Mouse (Mus musculus) common myeloid progenitor, adult 5-6 weeks (primary cell): Measurements from ENCODE around the gene Terb2. TPM values are rescaled to one million over a fixed set of nuclear protein-coding genes. Genes with fewer than 3 reads are reported as not detected.

Experiments used
- ATAC-seq: replicated peaks from 2 replicates; pipeline ENCODE4 v1.8.0; 2016; ENCODE audit warnings: low read depth, mild to moderate bottlenecking, moderate TSS enrichment, inconsistent platforms; ENCODE audit not compliant: poor library complexity, severe bottlenecking
- total RNA-seq: library from RNA; stranded (forward); fragments of 200-1000, 187-1606 nt; gene quantifications from 2 replicates; pipeline ENCODE4 v1.2.3, GENCODE M21; 2017

Gene Terb2
- not detected in 2 replicates for total RNA-seq

DNA sequence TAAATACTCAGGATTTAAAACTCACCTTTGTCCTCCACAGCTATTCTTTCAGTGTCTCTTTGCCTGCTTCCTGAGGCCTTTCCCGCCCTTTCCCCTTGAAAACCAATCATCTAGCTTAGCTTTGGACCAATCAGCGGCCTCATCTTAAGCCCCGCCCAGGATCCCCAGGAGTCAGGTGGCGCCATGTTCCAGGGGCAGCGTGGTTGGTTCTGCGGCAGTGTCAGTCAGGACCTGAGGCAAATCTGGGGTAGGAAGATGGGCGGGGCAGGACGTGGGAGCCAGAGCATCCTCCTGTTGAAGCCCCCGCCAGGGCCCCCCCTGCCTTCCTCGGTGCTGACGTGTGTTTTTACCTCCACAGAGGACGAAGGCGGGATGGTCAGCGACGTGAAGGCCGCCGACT, at the start of gene Terb2, which contains the start of gene Patl2:
TSS of gene Terb2 (plus strand) at position 167 of the 400 bp plus-strand sequence.
TSS of gene Patl2 (minus strand) at position 84 of the 400 bp plus-strand sequence.
- ATAC-seq: no peak

DNA sequence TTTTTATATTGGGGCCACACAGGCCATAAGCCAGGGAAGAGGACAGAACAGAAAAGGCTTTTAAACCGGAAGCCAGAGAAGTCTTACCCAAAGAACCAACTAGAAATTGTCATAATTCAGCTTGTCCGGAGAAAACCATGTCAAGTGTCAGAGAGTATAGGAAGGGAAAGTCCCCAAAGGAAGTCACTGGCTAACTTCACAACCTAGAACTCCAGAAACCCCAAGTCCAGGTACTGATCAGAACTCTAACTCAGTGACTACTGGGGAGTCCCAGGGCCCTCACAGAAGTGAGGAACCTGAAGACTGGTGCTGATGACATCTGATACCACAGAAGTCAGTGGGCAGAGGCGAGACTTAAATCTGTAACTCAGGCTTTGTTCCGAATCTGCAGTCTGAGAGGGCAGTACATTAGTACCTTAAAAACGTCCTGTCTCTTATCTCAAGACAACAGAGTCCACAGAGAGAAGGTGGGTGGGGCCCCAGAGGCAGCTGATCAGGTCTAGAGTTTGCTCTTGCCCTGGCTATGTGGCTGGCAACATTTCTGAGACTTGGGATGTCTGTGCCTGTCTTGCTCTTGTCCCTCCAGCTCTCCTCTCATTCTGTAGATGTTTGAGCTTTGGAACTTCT, 48.1 kb upstream of the Terb2 start:
- ATAC-seq: peak; percentile 96

DNA sequence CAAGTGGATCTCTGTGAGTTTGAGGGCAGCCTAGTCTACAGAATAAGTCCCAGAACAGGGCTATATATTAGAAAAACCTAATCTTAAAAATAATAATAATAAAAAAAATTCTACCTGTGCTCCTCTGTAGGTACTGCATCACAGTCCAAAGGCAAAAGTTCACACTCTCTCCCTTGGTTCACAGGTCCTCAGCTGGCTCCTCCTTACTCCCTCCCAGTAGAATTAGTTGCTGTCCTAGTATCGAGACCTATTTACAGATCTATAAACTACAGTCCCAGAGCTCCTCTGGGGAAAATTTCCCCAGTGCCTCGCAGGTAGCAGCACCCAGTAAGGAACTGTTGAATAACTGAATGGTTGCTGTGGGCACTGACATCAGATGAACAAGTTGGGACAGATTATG, 45.3 kb upstream of the Terb2 start:
- ATAC-seq: no peak

DNA sequence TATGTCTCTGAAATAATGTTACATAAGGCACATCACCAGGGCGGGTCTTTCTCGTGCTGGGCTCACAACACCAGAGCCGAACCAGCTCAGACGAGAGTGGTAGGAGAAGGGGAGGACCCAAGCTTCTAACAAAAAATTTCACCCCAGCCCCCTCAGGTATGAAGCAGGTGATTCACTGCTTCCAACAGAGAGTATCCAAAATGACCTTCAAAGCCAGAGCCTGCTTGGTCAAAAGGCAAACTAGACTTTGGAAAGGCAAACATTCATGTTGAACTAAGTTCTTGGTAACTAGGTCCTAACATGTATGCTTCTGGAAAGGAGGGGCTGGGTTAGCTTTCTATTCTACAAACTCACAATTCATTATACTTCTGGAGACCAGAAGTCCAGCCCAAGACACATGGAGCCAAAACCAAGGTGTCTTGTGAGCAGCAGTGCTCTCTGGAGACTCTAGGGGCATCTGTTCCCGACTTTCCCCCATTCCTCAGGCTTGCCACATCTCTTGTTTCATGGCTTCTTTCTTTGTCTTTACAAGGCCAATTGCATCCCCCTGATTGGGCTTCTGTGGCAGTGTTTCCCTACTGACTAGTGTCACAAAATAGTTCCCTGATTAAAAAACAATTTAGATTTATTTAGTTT, 44.6 kb upstream of the Terb2 start:
- ATAC-seq: peak; percentile 53; the same call in 1 of the 2 replicates

DNA sequence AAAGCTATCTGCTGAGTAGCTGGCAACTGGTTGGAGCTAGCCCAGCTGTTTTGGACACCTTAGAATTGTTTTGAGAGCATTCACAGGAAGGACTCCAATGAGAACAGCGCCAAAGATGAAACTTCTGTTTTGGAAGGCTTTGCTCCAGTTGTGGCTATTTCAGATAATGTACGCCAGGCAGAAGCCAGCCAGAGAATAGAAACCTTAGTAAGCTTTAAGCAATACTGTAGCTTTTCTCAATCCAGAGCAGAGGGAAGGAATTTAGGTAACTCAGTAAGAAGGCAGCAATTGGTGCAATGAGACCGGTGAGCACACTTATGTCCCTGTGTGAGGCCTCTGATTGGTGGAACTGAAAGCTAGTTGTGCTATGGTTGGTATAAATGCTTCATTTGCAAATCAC, 43.0 kb upstream of the Terb2 start:
- ATAC-seq: no peak

DNA sequence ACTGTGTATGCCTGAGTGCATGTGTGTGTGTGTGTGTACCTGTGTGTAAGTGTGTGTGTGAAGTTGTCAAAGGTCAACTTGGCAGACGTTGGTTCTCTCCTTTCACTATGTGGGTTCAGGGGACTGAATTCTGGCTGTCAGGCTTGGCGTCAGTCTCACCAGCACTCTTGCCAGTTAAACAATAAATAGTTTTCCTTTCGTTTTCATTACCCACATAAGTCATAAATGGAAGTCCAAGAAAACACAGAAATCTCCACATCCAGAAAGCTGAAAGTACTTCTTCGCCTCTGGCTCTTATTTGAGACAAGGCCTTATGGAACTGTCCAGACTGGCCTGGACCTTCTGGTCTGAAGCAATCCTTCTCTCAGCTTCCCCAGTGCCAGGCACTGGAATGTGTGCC, 40.3 kb upstream of the Terb2 start:
- ATAC-seq: no peak

DNA sequence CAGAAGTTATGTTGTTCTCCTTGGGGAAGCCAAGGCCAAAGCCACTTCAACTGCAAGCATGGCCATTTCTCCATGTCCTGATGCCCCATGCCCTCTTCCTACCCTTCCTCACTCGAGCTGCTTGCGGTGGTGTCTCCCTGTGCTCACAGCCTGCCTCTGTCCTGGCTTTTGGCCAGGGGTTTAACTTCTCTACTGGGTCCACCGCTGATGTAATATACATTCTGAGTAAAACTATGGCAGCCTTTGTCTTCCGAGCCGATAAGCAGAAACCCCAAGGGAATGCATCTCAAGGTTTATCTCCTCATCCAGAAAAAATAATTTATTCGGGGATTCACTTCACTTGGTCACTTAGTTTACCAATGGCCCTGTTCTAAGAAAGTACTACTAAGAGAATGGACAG, 39.4 kb upstream of the Terb2 start:
- ATAC-seq: peak; percentile 43

DNA sequence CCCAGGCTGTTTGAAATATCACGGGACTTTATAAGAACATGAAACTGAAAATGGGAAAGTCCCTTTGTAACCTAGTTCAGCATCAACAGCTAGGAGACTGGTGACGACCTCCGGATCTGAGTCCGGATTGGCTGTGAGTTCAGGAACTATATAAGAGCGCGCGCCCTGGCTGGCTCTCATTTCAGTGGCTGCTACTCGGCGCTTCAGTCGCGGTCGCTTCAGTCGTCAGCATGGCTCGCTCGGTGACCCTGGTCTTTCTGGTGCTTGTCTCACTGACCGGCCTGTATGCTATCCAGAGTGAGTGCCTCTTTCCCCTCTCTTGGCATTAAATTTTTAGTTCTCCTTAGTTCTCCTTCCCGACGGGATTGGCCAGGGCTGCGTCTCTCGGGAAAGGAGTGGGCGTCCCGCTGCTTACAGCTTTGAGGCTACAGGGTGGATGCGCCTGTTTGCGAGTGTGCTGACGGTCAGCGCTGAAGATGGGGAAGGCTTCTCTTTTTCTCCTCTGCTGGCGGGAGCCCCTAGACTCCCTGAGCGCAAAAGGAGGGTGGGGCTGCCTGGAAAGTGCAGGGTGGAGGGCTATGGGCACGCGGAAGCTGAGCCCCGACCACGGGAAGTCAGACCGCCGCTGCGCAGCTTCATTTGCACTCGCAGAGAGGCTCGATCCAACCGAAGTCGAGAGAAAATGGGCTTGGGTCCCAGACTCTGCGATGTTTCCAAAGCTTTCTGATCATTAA, 38.4 kb upstream of the Terb2 start, which contains the start of gene B2m:
TSS of gene B2m (plus strand) at position 179 of the 734 bp plus-strand sequence.
- ATAC-seq: peak; percentile 83

DNA sequence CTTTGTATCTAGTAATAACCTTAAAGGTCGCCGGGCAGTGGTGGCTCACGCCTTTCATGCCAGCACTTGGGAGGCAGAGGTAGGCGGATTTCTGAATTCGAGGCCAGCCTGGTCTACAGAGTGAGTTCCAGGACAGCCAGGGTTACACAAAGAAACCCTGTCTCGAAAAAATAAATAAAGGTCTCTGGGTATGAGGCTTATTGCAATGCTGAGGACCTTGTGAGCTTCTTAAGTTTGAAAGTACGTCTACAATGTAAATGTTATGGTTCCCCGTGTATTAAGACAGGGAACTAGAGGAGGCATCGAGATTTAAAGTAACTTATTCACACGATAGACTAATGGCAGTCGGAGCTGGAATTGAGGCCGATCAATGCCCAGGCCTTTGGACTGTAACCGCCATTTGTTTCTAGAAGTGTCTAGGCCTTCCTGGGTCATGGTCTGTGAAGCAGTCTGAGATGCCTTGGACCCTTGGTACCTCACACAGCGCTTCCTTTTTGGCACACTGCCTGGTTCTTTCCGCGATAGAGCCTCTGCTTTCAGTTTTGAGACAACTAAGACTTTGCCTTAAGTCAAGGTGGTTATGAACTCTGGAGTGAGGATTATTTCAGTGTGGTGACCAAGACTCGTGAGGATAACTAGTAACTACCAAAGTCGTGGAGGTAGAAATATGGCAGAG, 37.7 kb upstream of the Terb2 start:
- ATAC-seq: peak; percentile 20; the same call in 1 of the 2 replicates

DNA sequence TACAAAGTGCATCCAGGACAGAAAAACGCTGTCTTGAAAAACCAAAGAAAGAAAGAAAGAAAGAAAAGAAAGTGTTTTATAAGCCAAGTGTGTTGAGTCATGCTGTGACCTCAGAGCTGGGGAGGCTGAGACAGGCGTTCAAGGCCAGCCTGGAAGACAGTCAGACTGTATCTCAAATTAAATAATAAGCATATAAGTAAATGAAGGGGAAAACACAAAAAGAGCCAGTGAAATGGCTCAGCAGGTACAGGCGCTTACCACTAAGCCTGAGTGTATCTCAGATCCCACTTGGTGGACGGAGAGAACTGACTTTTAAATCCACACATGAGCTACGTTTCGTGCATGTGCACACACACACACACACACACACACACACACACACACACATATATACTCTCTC, 36.8 kb upstream of the Terb2 start:
- ATAC-seq: no peak

DNA sequence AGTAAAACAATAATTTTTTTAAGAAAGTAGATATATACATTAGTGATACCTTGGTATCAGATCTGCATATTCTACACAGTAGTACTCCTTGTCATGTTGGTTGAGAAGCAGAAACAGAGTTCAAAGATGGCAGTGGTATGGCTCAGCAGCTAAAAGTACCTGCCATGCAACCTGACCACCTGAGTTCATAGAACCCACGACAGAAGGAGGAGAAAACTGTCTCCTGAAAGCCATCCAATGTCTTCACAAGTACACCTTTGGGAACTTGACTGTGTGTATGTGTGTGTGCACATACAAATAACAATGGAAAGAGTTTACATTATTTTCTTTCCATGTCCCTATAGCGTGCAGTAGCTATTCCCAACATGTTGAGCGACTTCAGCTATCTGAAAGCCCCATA, 36.4 kb upstream of the Terb2 start:
- no peak for ATAC-seq

DNA sequence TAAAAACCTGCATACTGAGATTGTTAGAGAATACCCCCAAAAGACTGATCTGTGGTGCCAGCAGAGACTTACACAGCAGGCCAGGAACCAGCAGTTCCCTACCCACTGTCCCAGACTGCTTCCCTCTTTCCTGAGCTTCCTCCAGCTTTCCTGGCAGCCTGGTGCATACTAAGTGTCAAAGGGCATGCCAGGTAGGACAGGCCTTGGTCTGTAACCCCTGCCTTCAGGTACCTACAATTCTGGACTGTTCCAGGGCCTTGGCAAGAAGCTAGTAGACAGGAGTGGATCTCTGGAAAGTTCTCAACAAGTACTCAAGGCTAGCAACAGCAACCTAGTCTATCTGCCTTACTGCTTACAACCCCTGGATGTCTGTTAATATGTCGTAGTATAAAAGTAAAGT, 34.9 kb upstream of the Terb2 start:
- ATAC-seq: no peak

DNA sequence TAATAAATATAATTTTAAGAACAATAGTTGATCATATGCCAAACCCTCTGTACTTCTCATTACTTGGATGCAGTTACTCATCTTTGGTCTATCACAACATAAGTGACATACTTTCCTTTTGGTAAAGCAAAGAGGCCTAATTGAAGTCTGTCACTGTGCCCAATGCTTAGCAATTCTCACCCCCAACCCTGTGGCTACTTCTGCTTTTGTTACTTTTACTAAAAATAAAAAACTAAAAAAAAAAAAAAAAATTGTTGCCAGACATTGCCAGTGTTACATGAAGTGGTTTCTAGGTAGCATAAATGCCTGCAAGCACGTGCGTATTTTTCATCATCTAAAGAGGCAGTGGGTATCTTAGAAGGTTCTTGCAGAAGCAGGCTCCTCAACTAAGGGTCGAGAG, 33.2 kb upstream of the Terb2 start:
- no peak for ATAC-seq

DNA sequence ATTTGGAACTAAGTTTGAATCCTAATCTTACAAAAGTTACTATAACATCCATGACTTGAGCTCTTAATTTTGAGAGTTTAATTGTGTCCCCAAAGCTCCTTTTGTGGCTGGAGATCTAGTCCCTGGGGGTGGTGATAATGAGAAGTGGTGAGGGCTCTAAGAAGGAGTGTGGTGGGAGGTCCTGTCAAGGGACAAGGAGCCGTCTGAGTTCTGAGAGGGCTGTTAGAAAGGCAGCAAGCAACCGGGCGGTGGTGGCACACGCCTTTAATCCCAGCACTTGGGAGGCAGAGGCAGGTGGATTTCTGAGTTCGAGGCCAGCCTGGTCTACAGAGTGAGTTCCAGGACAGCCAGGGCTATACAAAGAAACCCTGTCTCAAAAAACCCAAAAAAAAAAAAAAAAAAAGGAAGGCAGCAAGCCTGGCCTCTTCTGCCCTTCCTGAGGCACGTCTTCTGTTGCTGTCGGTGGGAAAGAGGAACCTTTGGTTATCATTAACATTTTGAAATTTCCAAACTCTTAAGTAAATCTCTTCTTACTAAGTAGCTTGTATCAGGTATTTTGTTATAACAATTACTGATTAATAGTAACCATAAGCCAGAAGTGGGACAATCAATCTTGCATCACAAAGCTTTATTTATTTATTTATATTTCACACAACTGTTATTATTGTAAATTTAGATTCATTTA, 32.2 kb upstream of the Terb2 start:
- 0 out of 2 replicates have a peak, but pooled peaks have one; percentile 27 for ATAC-seq

DNA sequence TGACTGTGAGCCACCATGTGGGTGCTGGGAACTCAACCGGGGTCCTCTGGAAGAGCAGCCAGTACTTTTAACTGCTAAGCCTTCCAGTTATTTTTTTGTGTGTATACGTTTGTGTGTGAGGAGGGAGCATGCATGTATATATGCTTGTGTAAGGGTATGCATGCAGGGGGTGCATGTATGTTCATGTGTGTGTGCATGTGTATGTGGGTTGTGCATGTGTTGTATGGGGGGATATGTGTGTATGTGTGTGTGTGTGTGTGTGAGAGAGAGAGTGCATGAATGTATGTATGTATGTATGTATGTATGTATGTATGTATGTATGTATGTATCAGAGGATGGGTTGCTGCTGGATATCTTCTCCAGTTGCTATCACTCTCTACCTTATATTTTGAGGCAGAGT, 31.6 kb upstream of the Terb2 start:
- ATAC-seq: no peak

DNA sequence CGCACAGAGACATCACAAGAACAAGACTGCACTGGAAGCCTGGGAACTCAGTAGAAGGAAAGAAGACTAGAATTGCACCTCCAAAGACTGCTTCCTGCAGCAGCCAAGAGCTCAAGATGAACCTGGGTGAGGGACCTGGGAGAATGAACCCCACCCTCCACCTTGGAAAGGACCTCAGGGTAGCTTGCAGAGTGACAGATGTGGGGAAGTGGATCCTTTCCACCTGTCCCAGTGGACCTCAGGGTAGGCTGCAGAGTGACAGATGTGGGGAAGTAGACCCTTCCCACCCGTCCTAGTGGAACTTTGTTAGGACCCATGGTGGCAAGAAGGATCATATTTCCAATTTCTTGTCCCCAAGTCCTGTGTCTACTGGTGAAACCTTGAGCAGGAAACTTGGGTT, 30.8 kb upstream of the Terb2 start:
- ATAC-seq: no peak

DNA sequence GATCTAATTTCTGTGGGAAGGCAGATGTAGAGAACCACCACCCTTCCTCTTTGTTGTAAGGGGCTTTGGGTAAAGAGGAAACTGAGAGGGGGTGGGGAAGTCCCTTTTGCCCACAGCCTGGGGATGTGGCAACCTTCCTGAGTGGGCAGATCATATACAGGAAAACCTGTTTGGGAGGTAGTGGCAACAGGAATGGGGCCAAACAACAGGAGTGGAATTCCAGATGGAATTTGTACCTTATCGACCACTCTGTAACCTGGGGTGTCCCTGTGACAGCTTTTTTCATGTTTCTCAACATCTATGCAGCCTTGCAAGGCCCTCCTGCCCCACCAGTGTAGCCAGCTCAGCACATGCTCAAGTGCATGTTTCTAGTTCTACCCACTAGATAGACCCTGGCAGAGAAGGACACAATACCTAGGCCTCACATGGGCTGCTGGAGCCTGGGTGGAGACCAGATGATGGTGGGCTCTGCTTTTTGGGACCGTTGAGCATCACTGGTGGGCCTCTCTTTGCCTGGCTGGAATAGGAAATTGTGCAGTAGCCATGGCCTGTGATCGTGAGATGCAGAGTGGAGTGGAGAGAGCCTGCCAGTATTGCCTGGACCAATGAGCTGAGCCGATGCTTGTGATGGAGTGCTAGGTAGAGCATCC, 29.9 kb upstream of the Terb2 start:
- ATAC-seq: peak; percentile 62

DNA sequence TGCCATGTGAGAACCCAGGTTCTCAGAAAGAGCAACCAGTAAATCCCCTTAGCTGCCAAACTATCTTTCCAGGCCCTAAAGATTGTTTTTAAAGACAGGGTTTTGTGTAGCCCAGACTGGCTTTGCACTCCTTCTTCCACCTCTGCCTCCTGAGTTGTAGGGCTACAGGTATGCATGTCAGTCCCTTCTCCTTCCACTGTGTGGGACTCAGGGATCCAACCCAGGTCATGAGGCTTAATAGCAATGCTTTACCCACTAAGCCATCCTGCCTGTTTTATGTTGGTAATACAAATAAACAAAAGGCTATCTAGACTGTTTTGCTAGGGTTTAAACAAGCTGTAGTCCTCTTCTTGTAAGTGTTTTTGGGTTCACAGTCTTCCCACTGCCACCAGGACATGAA, 28.5 kb upstream of the Terb2 start:
- no peak for ATAC-seq

DNA sequence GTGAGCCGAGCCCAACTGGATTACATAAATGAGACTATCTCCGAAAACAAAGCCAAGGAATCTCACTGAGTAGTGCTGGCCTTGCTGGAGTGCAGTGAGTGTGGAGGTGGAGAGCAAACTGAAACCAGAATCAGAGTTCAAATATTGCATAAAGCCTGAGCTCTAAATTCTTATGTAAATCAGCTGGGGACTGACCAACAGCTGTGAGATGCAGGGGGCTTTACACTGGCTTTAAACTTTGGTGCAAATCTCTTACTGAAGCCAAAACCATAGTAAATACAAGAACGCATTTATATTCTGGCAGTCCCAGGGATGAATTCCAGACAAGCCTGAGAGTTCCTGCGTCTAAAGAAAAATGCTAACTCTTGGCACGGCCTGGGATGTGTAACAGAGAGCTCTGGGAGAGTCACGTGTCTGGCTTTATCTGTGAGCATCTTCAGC, 27.7 kb upstream of the Terb2 start:
- ATAC-seq: no peak

DNA sequence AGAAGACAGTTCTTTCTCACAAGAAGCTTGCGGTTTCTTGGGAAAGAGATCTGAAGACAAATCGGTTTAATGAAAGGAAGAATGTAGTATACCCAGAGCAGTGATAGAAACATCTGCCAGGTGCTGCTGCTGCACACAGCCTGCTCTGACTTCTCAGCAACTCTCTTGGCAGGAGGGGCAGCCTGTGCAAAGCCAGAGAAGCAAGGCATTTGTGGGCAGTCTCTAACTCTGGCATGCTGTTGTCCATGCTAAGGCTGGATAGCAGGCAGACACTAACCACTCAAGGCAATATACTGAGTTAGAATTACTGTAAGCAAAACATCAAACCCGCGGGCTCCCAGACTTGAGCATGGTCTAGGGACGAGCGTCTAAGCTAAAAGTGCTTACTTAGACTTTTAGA, 26.4 kb upstream of the Terb2 start:
- ATAC-seq: no peak
